Mouse (Mus musculus) neural tube, embryonic 11.5 days (tissue): ENCODE results near the gene Zrsr2. TPM values are rescaled to one million over a fixed set of nuclear protein-coding genes. Genes with fewer than 3 reads are reported as not detected.

ENCODE experiments used
- ATAC-seq: fragments of 200-750 bp; cut with Nextera tagmentation; 2 replicates; pipeline ENCODE4 v1.8.0; 2017; ENCODE audit warnings: moderate number of reproducible peaks, mild to moderate bottlenecking, moderate TSS enrichment, moderate library complexity; ENCODE audit not compliant: insufficient read depth, low FRiP score, low TSS enrichment
- DNase-seq: peaks from one replicate; pipeline ENCODE4 v3.0.0-alpha.2; 2015; ENCODE audit warnings: low spot score
- H3K27ac ChIP-seq: fragments of 300-500 bp; sonication (generic); 2 replicates; pipeline ENCODE4 v1.5.1; 2014; ENCODE audit warnings: low read depth, mild to moderate bottlenecking, low read length
- H3K27me3 ChIP-seq: fragments of 300-500 bp; sonication (generic); 2 replicates; pipeline ENCODE4 v1.6.1; 2014; ENCODE audit warnings: mild to moderate bottlenecking, low read length, mixed read lengths; ENCODE audit not compliant: control insufficient read depth, insufficient read depth
- H3K36me3 ChIP-seq: fragments of 300-500 bp; sonication (generic); 2 replicates; pipeline ENCODE4 v1.6.1; 2014; ENCODE audit warnings: mild to moderate bottlenecking, low read length, moderate library complexity, mixed read lengths; ENCODE audit not compliant: control insufficient read depth, insufficient read depth
- H3K4me1 ChIP-seq: fragments of 300-500 bp; sonication (generic); 2 replicates; pipeline ENCODE4 v1.6.1; 2014; ENCODE audit warnings: low read length, mixed read lengths; ENCODE audit not compliant: control insufficient read depth, insufficient read depth
- H3K4me2 ChIP-seq: fragments of 300-500 bp; sonication (generic); 2 replicates; pipeline ENCODE4 v1.6.1; 2014; ENCODE audit warnings: low read depth, mild to moderate bottlenecking, moderate library complexity
- H3K4me3 ChIP-seq: fragments of 300-500 bp; sonication (generic); 2 replicates; pipeline ENCODE4 v1.5.1; 2014; ENCODE audit warnings: low read depth, low read length
- H3K9ac ChIP-seq: fragments of 300-500 bp; sonication (generic); 2 replicates; pipeline ENCODE4 v1.6.1; 2014; ENCODE audit warnings: mild to moderate bottlenecking, low read length
- H3K9me3 ChIP-seq: fragments of 300-500 bp; sonication (generic); 2 replicates; pipeline ENCODE4 v1.6.1; 2016; ENCODE audit warnings: low read length; ENCODE audit not compliant: control insufficient read depth
- WGBS: fragments of 180-500 bp; shearing (Covaris S2); extraction: QIAGEN DNeasy Blood & Tissue Kit; methylation state at CpG from one replicate; pipeline ENCODE4 v1.1.7; 2014; 5-methylcytosine and 5-hydroxymethylcytosine counted together
- polyA plus RNA-seq: library from polyadenylated mRNA; unstranded; fragments of >200 nt; fragmentation: Nextera tagmentation; extraction: Ambion mirVana; gene quantifications from 2 replicates; pipeline ENCODE4 v1.2.1, GENCODE M21; 2014

Zrsr2 gene
- polyA plus RNA-seq, 1 experiment from 2014 or later = 49.2 TPM

DNA sequence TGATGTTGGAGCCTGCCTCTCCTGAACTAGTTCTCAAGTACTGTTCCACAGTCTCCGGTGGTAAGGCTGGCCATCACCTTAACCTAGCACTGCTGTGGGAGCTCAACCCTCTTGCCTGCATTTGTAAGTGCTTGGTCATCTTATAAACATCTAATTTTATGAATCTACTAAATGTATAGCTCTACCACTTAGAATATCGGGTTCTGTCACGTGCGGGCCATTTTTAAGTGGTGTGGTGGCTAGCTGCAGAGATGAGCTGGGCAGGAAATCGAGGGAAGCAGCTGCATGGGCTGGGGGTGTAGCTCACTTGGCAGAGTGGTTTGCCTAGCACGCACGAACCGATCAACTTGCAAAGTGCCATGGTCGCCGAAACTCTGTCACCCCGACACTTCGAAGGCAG lies 1.1 kb downstream of the Zrsr2 start:
- Histone ChIP-seq H3K9ac (peak overlapping the region; percentile 69), H3K9me3 (no peaks in the 10 kb centered on the region), H3K27me3 (no peaks in the 10 kb centered on the region), H3K4me3 (peak overlapping the region; percentile 53), H3K4me2 (peak overlapping the region; percentile 49), H3K4me1 (no peaks in the 10 kb centered on the region), H3K27ac (peak overlapping the region; percentile 79; the same call in 1 of the 2 replicates), H3K36me3 (no peaks in the 10 kb centered on the region)
- WGBS = 36% methylated on average over 12 of the region's 12 CpGs
- DNase-seq (no peak), ATAC-seq (peak; percentile 1; the same call in 1 of the 2 replicates)

DNA sequence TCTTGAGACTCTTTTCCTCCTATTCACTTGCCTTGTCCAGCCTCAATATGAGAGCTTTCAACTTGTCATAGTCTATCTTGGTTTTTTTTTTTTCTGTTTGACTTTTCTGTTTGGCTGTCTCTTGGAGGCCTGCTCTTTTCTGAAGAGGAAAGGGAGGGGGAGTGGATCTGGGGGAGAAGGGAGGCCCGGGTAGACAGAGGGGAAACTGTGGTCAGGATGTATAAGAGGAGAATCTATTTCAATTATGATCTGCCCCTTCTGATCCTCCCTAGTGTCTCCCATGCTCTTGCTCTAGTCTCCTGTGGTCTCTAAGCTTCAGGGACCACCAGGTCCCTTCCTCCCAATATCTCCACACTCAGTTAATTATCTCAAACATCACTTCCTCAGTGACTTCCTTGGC lies 6.8 kb downstream of the Zrsr2 start:
- WGBS = 89% methylated on average over 1 of the region's 1 CpGs
- ATAC-seq (no peak), DNase-seq (no peak)
- Histone ChIP-seq H3K4me1 (no peaks in the 10 kb centered on the region), H3K36me3 (no peaks in the 10 kb centered on the region), H3K9ac (no peak overlapping the region), H3K27ac (no peak overlapping the region), H3K27me3 (no peaks in the 10 kb centered on the region), H3K4me2 (no peak overlapping the region), H3K4me3 (no peak overlapping the region), H3K9me3 (no peaks in the 10 kb centered on the region)

DNA sequence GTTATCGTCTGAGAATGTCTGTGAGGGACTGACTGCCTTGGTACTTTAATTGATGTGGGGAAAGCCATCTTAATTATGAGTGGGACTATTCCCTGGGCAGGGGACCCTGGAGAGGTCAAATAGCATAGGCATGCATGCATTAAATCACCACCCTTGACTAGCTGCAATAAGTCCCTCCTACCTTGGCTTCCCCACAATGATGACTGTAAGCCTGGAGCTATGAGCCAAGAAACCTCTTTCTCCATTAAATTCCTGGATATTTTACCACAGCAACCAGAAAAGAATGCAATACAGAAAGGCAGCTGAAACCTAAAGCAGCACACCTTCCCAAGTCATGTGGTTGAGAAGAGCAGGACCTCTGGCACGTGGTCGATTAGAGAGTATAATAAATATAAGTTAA lies 14.1 kb downstream of the Zrsr2 start:
- no peaks in the 10 kb centered on the region for H3K36me3 ChIP-seq
- DNase-seq (no peak), ATAC-seq (no peak)
- H3K4me3 ChIP-seq = no peak overlapping the region
- H3K27me3 ChIP-seq = no peaks in the 10 kb centered on the region
- no peak overlapping the region for H3K9ac ChIP-seq
- 91% methylated on average over 3 of the region's 3 CpGs for WGBS
- H3K27ac ChIP-seq = no peak overlapping the region
- no peak overlapping the region for H3K4me2 ChIP-seq
- no peaks in the 10 kb centered on the region for H3K9me3 ChIP-seq
- H3K4me1 ChIP-seq = no peaks in the 10 kb centered on the region

DNA sequence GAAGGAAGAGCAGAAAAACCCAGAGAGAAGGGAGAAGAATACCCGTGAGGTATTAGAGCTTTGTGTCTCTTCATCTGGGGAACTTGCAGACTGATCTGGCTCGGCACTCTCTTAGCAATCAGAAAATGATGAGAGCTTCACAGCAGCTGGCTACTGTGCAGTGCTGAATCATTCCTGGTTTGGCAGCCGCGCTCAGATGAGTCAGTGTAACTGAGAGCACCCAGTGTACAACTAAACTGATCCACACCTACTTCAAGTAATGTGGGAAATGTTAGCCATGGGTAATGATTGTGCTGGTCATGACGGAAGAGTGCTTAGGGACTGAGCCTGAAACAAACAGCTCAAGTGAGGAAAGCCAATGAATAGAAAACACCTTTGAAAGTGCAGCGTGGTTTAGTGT lies 19.9 kb downstream of the Zrsr2 start:
- Histone ChIP-seq H3K27me3 (no peaks in the 10 kb centered on the region), H3K9ac (no peak overlapping the region), H3K4me3 (no peak overlapping the region), H3K4me1 (no peaks in the 10 kb centered on the region), H3K9me3 (no peaks in the 10 kb centered on the region), H3K4me2 (no peak overlapping the region), H3K36me3 (no peaks in the 10 kb centered on the region; the same call in 1 of the 2 replicates), H3K27ac (no peak overlapping the region)
- ATAC-seq (no peak), DNase-seq (no peak)
- 86% methylated on average over 6 of the region's 6 CpGs for WGBS

DNA sequence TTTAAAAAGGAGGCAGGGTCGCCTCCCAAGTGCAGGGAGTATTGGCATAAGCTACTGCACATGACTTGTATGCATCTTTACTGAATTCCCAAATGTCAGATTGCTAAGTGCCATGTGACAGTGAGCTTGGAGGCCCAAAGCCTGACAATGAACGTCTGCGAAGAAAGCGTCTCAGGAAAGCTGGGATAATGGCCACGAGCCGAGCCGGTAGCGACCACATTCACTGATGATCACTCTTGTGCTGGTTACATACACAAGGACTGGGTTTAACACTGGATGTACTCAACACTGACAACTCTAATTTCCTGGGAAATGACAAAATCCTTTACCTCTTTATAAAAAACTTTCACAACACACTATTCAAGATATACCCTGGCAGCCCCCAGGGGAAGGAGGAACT lies 23.7 kb downstream of the Zrsr2 start:
- no peaks in the 10 kb centered on the region; the same call in 1 of the 2 replicates for H3K36me3 ChIP-seq
- no peaks in the 10 kb centered on the region for H3K4me1 ChIP-seq
- ATAC-seq (no peak), DNase-seq (no peak)
- no peak overlapping the region for H3K4me2 ChIP-seq
- H3K4me3 ChIP-seq = no peak overlapping the region
- 85% methylated on average over 8 of the region's 8 CpGs for WGBS
- H3K9me3 ChIP-seq = no peaks in the 10 kb centered on the region
- no peaks in the 10 kb centered on the region for H3K27me3 ChIP-seq
- no peak overlapping the region for H3K9ac ChIP-seq
- no peak overlapping the region for H3K27ac ChIP-seq

DNA sequence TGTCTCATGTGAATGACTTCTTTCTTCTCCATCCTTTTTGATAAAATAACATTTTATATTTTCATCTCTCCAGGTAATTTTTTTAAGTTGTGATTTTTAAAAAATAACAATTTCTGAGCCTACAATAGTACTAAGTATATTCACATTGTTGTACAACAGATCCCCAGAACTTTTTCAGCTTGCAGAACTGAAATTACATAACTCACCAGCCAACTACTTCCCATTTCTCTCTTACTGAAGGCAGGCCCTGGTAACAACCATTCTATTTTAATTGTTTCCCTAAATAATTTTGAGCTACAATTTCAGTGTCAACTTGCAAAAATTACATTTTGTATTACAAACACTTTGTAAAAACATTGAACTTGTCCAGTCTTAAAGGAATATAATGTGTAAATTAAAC lies 28.9 kb downstream of the Zrsr2 start:
- no peaks in the 10 kb centered on the region for H3K4me1 ChIP-seq
- no peak overlapping the region for H3K4me3 ChIP-seq
- DNase-seq (no peak), ATAC-seq (no peak)
- no peaks in the 10 kb centered on the region for H3K27me3 ChIP-seq
- no peaks in the 10 kb centered on the region for H3K9me3 ChIP-seq
- H3K27ac ChIP-seq = no peak overlapping the region
- no peaks in the 10 kb centered on the region for H3K36me3 ChIP-seq
- no peak overlapping the region for H3K9ac ChIP-seq
- no peak overlapping the region for H3K4me2 ChIP-seq

DNA sequence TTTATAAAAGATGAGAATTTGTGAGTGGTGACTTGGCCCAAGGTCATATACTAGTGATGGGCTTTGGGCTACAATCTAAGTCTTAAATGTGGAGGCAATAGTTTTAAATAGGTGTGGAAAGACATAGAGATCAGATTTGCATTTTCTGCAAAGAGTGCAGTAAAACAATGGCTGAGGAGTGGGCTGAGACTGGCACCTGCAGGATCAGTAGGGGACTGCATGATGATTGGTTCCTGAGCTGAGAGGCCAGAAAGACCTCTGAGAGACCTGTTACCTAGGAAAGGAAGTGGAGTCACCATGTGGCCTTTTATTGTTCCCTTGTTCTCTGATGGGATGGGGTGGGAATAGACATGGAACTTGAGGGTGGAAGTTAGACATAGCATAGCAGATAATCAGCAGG lies 45.7 kb downstream of the Zrsr2 start:
- Histone ChIP-seq H3K4me2 (no peak overlapping the region), H3K4me3 (no peak overlapping the region), H3K36me3 (no peaks in the 10 kb centered on the region), H3K9me3 (no peaks in the 10 kb centered on the region), H3K9ac (no peak overlapping the region), H3K4me1 (no peaks in the 10 kb centered on the region), H3K27ac (no peak overlapping the region), H3K27me3 (no peaks in the 10 kb centered on the region)
- DNase-seq (peak; percentile 20), ATAC-seq (no peak)

DNA sequence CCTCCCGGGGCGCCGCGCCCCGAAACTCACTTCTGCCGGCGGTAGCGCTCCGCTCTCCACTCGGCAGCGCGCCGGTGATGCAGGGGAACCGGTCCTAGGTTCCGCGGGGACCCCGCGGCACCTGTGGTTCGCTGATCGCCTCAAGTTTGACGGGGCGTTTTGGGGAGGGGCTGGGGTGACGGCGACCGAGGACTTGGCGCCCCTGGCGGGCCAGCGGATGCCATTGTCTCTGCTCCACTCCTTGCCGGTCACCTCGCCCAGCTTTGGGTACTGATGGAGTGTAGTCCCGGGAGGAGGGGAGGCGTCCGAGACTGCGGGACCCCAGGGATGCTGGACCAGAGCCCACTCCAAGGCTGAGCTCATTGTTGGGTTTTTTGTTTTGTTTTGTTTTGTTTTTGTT lies 49.1 kb downstream of the Zrsr2 start:
- ATAC-seq = peak; percentile 58
- no peaks in the 10 kb centered on the region for H3K9me3 ChIP-seq
- no peaks in the 10 kb centered on the region for H3K4me1 ChIP-seq
- DNase-seq = peak; percentile 40
- H3K36me3 ChIP-seq = no peaks in the 10 kb centered on the region
- H3K27me3 ChIP-seq = no peaks in the 10 kb centered on the region
- peak overlapping the region; percentile 72 for H3K9ac ChIP-seq
- 17% methylated on average over 33 of the region's 34 CpGs for WGBS
- peak overlapping the region; percentile 83 for H3K27ac ChIP-seq
- H3K4me2 ChIP-seq = peak overlapping the region; percentile 43
- H3K4me3 ChIP-seq = peak overlapping the region; percentile 64

DNA sequence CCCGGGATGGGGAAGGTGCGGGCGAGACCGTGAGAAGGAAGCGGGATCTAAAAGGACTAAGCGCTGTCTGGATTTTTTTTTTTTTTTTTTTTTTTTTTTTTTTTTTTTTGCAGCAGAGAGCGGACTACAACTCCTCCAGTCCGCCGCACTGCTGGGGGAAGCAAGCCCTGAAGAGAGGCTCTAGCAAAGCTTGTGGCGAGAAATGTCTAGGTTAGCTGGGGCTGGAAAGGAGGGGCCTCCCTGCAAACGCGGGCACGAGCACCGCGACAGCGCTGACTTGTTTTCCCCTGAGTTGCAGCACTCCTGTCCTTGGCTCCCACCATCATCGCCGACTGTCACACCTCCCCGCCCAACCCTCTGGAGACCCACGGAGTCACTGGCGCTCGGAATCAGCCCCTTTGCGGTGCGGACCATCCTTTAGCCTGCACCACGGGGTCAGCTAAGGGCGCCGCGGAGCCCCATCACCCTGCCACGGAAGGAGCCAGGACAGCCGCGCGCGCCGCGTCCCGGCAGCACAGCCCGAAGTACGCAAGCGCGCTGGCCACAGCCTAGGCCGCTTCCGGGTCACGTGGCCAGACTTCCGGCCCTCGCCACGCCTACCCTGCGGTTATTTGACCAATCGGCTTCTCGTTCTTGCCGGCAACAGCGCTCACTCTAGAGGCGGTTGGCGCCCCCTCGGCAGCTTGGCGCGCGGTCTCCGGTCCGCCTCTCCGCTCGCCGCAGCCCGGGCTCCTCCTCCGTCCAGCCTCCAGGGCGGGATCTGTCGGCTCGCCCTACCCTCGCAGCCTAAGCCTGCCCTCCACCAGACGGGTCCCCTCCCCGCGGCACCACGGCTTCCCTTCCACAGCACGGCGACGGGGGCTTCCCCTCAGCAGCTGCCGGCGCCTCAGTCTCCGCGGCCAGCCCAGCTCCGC lies 49.9 kb downstream of the Zrsr2 start, which contains the start of gene Ap1s2:
TSS of gene Ap1s2 (plus strand) at position 681 of the 914 bp plus-strand sequence.
- Histone ChIP-seq H3K27me3 (no peaks in the 10 kb centered on the region), H3K4me1 (no peaks in the 10 kb centered on the region), H3K9ac (peak within 1 kb of the TSS; percentile 72), H3K9me3 (no peaks in the 10 kb centered on the region), H3K4me3 (peak within 1 kb of the TSS; percentile 64), H3K4me2 (peak within 1 kb of the TSS; percentile 46), H3K36me3 (no peaks in the 10 kb centered on the region), H3K27ac (peak within 1 kb of the TSS; percentile 83)
- DNase-seq (peak; percentile 92), ATAC-seq (peak; percentile 99)
- WGBS = 14% methylated on average over 71 of the region's 80 CpGs
